Mouse (Mus musculus): ENCODE measurements around the gene Kcnn4.

Gene Kcnn4

DNA sequence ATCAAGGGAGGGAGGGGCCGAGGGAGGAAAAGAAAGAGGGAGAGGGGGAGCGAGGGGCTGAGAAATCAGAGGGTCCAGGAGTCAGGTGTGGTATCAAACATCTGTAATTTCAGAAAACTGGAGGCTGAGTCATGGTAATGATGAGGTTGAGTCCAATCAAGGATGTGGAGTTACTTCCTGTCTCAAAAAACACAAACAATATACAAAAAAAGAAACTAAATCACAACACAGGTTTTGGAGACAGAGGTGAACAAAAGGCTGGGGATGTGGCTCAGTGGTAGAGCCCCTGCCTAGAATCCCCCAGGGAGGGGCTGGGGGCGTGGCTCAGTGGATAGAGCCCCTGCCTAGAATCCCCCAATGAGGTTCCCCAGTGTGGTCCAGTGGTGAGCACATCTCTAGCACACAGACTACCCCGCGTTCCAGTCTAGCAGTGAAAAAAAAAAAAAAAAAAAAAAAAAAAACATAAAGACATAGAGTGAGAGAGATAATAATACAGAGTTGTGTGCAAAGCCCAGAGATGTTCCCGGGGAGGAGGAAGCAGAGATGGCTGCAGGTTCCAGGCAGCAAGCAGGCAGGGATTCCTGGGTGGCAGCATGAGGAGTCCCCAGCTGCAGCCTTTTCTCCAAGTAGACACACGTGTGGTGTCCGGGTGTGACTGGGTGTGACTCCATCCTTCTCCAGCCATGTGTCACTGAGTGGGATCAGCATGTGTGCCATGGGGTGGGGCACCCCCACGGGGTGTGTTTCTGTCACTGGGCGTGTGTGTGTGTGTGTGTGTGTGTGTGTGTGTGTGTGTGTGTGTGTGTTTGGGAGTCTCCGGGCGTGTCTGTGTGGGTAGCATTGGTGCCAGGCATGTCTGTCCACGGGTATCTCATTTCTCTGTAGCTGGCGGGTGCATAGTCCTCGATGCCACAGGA, 3.1 kb upstream of the Kcnn4 start:
- no peak for DNase-seq (ENCODE audit: low spot score)

DNA sequence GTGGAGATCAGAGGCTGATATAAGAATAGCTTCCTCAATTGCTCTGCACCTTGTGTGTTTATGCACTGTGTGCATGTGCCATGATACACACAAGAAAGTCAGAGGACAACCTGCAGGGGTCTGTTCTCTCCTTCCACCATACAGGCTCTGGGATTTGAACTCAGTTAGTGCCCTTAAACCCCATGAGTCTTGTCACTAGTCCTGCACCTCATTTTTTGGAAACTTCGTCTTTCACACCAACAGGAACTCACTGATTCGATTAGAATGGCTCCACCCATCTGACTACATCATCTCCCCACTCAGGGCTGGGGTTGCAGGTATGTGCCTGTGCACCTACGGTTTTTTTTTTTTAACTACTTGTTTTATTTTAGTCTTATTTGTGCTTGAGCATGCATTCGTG, 1.8 kb upstream of the Kcnn4 start:
- no peak for DNase-seq (ENCODE audit: low spot score)

- DNase-seq (ENCODE audit: low spot score), result no peak
Measured at GRCm38 (mm10) chr7:24368946-24369345, 1.1 kb upstream of the Kcnn4 start.

- no peak for DNase-seq (ENCODE audit: low spot score)
Measured at GRCm38 (mm10) chr7:24371012-24371808, 1.1 kb downstream of the Kcnn4 start.

GRCm38 (mm10) chr7:24371809-24372145, 1.7 kb downstream of the Kcnn4 start:
- no peak for DNase-seq (ENCODE audit: low spot score)

DNA sequence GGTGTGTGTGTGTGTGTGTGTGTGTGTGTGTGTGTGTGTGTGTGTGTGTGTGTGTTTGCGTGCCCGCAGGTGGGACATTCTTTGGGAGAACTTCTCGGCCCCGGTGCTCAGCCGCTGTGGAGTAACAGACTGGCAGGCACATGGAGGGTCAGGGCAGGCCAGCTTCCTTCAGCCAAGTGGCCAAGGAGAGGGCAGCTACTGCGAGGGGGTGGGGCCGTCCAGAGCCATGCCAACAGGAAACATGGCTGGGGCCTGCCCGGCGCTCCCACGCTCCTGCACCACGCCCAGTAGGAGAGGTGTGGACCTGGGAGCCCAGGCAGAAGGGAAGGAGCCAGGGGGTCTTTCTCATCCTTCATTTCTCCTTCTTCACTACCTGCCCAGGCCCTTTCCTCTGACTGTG, 2.2 kb downstream of the Kcnn4 start:
- no peak for DNase-seq (ENCODE audit: low spot score)

- no peak for DNase-seq (ENCODE audit: low spot score)
Measured at GRCm38 (mm10) chr7:24372786-24373185, 2.7 kb downstream of the Kcnn4 start.

- DNase-seq (ENCODE audit: low spot score), result no peak
Measured at GRCm38 (mm10) chr7:24373538-24374379, 3.7 kb downstream of the Kcnn4 start.

GRCm38 (mm10) chr7:24376456-24376855, 6.4 kb downstream of the Kcnn4 start:
- no peak for DNase-seq (ENCODE audit: low spot score)

DNA sequence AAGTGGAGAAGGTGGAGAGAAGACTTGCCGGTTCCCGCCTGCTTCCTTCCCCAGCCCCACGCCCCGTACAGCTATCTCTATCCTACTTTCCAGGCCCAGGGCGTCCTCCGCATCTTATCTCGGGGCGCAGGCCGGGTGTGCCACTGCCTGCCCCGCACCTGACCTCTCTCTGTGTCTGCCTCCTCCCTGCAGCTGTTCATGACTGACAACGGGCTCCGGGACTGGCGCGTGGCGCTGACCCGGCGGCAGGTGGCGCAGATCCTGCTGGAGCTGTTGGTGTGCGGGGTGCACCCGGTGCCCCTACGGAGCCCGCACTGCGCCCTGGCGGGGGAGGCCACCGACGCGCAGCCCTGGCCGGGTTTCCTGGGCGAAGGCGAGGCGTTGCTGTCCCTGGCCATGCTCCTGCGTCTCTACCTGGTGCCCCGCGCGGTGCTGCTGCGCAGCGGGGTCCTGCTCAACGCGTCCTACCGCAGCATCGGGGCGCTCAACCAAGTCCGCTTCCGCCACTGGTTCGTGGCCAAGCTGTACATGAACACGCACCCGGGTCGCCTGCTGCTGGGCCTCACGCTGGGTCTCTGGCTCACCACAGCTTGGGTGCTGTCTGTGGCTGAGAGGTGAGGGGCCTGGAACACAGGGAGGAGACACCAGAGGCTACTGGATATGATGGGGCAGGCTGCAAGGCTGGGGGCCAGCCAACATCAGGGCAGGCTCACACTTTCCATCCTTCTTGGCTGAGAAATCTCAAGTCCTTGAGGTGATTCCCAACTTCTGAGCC, 7.2 kb downstream of the Kcnn4 start:
- DNase-seq (ENCODE audit: low spot score), result peak; percentile 65

GRCm38 (mm10) chr7:24378049-24378701, 8.1 kb downstream of the Kcnn4 start:
- no peak for DNase-seq (ENCODE audit: low spot score)

DNA sequence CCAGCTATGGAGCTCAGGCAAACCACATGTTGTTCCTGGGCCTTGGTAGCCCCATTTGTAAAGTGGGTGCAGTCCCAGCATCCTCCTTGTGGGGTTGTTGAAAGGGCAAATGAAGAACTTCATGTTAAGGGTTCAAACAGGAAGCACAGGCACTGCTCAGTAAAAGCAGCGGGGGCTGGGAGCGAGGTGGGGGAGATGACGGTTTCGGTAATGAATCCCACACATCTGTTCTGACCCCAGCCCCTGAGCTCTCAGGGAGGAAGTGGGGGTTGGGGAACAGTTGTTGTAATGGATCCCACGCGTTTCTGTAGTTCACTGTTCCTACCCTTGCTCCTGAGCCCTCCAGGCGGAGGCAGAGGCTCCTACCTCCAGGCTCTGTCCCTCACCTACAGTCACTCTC, 9.9 kb downstream of the Kcnn4 start:
- no peak for DNase-seq (ENCODE audit: low spot score)

DNA sequence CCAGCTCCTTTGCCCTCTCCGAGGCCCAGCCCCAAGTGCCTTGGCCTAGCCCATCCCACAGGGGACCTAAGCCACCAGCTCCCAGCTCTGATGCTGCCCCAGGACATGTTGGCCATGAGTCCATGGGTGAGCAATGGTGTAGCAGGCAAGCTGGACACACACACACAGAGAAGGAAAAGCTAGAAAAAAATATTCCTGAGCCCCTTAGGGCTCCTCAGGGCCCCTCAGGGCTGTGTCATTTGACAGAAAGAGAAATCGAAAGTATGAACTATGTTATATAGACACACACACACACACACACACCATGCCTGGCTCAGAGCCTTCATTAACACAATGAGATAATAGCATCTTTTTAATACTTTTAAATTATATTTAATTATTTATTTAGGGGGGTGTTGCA, 10.3 kb downstream of the Kcnn4 start:
- no peak for DNase-seq (ENCODE audit: low spot score)

DNA sequence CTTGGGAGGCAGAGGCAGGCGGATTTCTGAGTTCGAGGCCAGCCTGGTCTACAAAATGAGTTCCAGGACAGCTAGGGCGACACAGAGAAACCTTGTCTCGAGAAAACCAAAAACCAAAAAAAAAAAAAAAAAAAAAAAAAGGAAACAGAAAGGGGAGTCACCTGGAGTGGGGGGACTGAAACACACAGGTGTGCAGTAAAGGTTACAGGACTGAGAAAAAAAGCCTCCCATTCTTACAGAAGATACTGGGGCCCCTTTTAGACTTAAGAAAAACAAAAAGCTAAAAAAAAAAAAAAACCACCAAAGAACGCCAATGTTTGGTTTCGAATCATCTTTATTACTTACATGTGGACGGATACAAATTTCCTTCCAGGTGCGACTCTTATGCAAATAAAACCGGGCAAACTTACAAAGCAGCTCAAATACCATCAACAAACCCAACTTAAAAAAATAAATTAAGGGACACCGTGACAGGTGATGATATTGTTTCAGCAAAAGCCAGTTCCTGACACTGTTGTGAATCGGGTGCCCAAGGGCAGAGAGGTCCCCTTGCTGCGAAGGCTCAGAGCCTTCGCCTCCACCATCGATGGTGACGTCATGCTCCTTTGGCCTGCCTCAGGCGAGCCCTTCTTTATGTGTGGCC, 12.8 kb downstream of the Kcnn4 start:
- no peak for DNase-seq (ENCODE audit: low spot score)

DNA sequence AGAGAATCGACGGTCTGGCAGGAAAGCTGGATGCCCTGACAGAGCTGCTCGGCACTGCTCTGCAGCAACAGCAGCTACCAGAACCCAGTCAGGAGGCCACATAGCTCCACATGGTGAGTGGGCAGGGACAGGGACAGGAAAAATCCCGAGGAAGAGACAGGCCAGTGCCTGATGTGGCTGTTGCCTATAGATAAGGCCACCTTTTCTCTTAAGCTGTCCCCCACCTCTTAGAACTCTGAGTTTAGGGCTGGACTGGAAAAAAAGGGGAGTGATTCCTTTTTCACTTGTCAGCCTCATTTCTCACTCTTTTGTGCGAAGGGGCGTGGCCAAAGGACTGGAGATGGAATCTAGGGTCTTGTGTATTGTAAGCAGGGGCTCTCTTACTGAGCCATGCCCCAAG, 14.0 kb downstream of the Kcnn4 start:
- no peak for DNase-seq (ENCODE audit: low spot score)

DNA sequence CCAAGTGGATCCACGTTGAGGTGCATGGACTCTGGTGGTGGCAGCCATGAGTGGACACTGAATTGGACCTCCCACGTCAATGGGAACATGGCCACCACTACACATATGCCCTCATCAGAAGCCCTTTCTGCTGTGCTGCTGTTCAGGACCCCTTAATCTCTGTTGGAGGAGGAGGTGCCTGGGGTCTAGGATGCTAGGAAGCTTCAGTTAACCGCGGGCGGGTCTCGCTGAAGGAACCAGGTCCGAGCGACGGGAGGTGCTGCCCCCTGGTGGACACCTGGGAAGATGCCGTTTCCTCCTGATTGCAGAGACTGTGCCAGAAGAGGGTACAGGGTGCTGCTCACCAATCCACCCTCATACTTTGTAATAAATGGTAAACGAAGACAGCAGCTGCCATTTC, 14.8 kb downstream of the Kcnn4 start:
- DNase-seq (ENCODE audit: low spot score), result peak; percentile 67

DNA sequence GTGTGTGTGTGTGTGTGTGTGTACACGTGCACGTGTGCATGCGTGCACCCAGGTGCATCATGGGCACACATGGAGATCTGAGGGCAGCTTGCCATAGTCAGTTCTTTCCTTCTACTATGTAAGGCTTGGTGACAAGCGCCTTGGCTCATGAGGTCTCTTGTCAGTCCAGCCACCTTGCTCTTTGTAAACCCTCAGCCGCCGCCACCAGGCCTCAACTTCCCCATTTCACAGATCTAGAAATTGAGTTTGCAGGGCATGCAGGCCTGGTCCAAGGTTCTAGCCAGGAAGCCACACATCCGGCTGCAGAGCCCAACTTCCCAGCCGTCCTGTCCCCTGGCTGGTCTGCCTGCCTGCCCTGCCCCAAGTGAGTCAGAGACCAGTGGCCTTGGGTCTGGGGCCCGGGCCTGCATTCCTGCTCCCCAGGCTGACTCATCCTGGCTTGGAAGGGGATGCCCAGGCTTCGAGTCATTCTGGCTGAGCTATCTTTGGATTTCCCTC, 17.0 kb downstream of the Kcnn4 start:
- DNase-seq (ENCODE audit: low spot score), result no peak

DNA sequence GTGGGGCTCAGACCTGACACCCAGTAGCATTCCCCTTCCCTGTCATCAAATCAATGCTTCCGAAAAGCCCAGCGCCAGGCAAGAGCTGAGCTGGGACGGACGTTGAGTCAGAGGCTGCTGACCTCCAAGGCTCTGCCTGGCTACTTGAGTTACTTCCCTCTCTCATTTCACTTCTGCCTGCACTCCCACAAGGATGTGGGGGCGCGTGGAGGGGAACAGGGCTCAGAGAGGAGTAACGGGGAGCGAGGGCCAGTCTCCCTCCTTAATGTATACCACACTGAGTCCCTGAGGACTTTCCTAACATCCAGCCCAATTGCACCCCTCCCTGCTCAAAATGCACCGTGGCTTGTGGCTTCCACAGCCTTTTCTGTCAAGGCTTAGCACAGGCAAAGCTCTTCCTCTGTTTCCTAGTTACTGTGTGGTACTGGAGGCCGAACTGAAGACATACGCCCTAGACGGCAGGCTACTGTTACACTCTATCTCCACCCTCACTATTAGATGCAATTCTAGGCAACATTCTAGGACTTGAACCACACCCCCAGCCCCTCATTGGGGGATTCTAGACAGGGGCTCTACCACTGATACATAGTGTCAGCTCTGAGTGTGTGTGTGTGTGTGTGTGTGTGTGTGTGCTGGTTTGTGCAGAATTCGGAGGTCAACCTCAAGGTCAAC, 19.6 kb downstream of the Kcnn4 start:
- DNase-seq (ENCODE audit: low spot score), result no peak

GRCm38 (mm10) chr7:24390512-24390911, 20.4 kb downstream of the Kcnn4 start:
- no peak for DNase-seq (ENCODE audit: low spot score)

DNA sequence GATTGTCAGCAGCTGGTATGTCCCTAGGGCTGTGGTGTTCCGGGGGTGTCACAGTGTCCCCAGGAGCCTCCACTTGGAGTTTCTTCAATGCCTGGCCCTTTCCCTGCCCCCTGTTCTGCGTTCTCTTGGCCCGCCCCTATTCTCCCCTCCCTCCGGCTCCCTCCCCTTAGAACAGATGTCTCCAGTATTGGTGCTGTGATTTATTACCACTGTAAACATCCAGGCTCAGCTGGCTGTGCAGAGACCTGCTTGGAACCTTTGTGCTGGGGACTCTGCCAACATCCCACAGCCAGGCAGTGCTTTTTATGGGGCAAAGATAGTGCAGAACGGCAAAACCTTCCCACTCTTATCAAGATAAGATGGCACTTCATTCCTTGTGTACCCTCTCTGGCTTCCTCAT, 21.0 kb downstream of the Kcnn4 start:
- DNase-seq (ENCODE audit: low spot score), result no peak

Data from testis, postnatal 14 days (tissue).